Mouse (Mus musculus) olfactory bulb, adult 2 months (tissue): Measurements from ENCODE around the gene Col23a1.

Source experiments
- CTCF ChIP-seq: fragments of 200-500 bp; IDR thresholded peaks from 2 replicates; pipeline ENCODE4 v1.5.1; 2012; ENCODE audit warnings: low read depth, mild to moderate bottlenecking, low read length, moderate library complexity; ENCODE audit not compliant: insufficient read depth
- POLR2A ChIP-seq: fragments of 200-500 bp; IDR thresholded peaks from 2 replicates; pipeline ENCODE4 v1.6.1; 2012; ENCODE audit warnings: mild to moderate bottlenecking, low read depth, low read length, moderate library complexity; ENCODE audit not compliant: insufficient read depth

- no peak for TF ChIP-seq POLR2A
- no peak for TF ChIP-seq CTCF
Measured at GRCm38 (mm10) chr11:51403886-51404285, 114.2 kb downstream of the Col23a1 start.
